Mouse (Mus musculus) kidney, adult 18-20 months (tissue): ENCODE data around the gene Ralgapa2.

Experiments used
- DNase-seq: peaks from one replicate; pipeline ENCODE4 v3.0.0; 2021

Ralgapa2 gene

DNA sequence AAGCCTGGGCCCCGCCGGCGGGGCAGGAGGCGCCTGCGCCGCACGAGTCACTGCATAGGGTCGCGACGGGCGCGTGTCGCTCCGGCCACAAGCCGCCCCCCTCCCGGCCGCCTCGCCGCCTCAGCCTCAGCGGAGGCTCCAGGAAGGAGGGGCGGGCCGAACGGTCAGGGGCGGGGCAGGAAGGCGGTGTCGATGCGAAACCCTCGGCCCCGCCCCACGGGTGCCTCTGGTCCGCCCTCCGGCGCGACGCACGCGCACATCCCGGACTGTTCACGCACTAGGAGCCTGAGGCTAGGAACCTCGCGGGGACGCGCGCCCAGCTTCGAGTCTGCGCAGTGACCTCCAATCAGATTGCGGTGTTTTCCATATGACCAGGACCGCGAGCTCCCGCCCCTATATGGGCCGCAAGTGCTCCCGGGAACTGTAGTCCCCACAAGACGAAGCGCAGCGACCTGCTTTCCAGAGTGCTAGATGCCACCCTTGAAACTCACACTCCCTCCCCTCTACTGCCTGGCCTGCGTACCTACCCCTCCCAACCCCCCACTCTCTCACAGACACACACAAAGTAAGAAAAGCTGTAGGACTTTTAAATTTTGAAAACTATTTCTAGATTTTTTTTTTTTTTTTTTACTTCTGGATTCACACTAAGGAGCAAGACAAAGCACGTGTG, at the start of gene Ralgapa2:
Gene Ralgapa2, minus strand, starts transcription at position 434 of the 670 bp plus-strand sequence.
- DNase-seq: peak; percentile 99

DNA sequence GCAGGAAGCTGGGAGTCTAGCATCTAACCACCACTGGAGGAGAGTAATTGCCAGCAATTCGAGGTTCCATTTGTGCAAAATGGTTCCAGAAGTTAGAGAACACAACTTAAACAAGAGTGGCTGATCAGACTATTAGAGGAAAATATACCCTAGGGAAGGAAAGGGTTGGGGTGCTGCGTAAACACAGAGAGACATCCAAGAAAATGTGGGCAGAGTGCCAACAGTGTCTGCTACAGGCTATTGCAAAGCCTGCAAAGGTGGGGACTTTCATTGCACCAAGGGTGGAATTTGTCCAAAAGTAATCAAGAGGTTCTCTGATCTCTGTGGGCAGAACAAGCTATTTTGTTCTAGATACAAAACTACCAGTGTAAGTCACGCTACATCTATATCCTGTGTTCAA, 49.4 kb upstream of the Ralgapa2 start:
- DNase-seq: no peak

DNA sequence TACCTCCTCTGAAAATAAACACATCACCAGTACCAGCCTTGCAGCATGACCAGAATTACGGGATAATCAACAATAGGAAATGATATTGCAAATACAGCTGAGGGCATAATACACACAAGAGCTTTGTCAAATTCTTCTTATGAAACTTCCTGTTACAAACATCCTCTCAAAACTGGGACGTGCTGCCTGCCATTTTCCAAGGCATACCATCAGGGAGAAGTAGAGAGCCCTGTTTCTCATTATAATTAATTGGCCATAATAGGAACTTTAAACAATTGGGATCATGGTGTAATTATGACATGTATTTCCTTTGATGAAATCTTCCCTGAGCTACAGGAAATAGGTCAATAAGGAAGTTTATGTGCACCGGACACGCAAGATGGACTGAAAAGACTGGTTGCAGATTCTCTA, 48.5 kb upstream of the Ralgapa2 start:
- no peak for DNase-seq

DNA sequence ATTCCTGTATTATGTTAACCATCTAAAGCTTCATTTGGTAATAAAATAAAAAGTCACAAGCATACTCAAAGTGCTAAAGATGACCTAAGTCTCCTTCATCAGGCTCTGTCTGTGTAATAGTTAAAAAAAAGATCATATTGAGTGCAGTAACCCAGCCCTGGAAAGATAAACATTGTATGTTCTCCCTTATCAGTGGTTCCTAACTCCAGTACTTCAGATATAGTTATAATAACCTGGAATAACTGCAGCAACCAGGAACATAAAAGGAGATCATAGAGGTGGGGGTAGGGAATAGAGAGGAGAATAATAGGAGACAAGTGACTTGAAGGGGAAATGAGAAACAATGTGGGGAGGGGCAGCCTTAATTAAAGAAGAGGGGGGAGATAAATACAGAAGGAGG, 44.0 kb upstream of the Ralgapa2 start:
- DNase-seq: no peak

DNA sequence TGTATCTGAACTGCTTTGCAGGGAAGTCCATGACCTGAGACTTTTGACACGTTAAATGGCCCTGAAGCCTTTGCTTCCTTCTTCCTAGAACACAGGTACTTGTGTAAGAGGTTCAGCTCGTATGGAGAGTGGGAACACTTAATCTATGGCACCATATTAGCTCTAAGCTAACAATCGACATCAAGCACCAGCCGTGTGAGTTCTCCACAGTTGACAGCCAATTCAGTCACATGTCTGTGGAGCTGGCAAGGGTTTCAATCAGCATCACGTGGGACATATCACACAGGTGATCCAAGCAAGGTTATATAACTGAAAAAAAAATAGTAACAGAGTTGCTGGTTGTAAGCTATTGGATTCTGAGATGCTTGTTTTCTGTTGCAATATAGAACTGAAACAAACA, 43.2 kb upstream of the Ralgapa2 start:
- peak; percentile 42 for DNase-seq

DNA sequence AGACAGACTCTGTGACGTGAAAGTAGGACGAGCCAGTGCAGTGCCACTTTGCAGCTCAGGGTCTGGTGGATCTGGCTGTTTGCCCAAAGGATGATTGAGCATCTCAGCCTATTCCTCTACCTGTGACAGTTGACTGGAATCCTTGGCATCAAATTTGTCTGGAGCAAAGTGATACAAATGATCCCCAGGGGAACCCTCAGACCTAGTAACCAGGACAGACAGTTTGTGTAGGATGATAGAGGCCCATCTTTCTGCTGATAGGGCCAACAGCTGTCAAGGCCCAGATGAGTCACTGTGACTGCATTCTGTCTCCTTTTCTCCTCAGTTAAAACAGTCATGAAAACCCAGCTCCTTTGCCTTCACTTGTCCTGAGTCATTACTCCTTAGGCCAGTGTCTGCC, 41.6 kb upstream of the Ralgapa2 start:
- no peak for DNase-seq

DNA sequence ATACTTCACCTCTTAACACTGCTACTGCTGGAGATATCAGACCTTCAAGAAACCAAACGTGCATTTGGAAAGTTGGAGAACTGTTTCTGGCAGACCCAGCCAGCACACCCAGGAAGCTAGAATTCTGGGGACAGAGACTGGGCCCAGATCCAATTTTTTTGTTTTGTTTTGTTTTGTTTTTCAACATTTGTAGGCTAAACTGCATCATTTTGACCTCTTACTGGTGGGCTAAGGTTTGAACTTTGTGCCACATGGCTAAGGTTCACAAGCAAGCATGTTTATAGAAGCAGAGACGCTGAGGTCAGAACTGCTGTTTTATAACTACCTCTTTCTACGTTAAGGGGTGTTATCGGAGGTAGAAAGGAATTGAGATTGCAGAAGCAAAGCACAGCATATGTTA, 39.7 kb upstream of the Ralgapa2 start:
- no peak for DNase-seq

DNA sequence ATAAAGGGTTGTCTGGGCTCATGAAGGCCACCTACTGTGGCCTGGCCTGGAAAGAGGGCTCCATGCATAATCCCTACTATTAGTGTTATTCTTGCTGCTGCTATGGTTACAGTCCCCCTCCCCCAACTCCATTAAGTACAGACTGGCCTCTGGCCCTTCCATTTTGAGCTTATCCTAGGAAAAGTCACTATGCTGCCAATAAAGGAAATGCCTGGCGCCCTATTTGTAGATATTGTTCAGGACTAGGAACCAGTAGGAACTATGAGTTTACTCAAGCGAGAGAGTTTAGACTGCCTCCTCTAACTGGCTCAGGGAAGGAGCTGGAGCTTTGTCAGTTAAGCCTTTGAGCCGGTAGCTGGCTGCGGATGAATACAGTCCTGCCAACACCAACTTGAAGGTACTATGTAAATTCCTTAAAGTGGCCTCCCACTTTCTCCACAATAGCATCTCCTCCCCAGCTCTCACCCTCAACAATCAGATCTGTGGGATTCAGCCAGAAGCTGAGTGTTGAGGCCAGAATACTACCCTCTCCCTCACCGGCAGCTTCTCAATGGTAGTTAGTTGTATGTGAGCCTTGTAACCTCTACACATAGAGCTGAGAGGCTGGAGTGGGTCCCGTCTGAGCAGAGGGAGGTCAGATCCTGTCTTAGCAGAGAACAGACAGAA, 37.1 kb upstream of the Ralgapa2 start:
- no peak for DNase-seq

DNA sequence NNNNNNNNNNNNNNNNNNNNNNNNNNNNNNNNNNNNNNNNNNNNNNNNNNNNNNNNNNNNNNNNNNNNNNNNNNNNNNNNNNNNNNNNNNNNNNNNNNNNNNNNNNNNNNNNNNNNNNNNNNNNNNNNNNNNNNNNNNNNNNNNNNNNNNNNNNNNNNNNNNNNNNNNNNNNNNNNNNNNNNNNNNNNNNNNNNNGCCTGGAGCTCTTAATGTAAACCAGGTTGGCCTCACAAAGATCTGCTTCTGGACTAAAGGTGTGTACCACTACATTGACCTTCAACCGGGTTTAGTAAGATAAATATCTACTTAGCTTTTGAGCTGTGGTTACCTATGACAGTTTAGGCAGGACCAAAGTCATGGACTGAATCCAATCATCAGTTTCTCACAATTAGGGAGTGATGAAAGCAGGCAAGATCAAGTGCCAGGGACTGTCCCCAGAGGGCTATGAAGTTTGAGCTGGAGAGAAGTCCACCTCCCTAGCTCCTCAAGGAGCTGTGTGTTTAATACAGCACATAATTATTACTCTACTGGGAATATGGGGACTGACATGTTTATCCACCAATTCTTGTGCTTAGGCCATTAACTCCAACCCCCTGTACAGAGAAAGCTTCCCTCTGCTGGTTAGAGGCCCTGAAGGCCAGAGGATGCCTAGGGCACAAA, 32.1 kb upstream of the Ralgapa2 start:
- DNase-seq: no peak

DNA sequence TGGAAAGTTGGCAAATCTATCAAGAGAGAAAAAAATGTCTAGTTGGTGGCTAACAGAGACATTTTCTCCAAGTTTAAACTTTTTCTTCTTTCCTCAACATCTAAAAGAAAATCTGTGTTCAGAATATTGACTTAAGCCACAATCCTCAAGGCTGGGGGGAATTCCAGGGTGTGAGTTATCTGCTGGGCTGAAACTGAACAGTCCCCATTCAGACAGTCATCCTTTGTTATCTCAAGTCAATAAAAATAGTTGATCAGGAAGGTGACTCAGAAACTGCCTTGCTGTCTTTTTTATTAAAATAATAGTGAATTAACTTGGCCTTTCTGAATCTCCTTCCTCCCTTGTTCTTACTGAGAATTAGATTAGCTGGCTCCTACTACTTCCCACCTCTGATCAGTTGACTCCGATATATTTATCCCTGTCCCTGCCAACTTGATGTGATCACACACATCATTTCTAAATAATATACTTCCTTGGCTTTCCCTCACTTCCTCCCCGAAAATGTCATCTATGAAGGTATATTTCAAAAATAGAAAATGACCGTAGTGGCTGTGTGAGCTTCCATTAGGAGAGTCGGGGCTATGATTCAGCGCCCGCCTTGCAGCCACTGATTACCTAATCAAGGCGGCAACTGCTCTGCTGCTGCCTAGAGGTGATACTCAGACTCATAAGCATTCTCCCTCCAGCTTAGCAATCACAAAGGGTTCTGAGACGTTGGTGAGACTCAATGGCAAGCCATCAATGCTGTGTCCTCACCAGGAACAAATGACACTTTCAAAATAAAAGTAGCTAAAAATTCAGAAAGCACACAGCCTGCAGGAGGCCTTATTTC, 21.2 kb upstream of the Ralgapa2 start:
- DNase-seq: no peak

DNA sequence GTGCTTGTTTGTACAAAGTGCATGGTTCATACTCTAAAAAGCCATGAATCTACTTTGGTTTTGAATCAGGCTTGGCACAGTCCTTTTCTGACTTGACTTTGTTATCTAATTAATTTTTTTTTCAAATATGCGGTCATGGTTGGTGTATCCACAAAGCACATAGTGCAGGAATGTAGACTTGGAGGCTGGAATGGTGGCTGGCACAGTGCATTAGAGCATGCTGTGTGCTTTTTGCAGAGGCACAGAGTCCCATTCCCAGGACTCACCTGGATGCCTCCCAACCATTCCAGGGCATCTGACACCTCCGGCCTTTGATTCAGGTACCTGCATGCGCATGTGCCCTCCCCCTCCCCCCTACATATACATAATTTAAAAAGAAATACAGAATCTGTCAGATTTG, 20.3 kb upstream of the Ralgapa2 start:
- DNase-seq: no peak

DNA sequence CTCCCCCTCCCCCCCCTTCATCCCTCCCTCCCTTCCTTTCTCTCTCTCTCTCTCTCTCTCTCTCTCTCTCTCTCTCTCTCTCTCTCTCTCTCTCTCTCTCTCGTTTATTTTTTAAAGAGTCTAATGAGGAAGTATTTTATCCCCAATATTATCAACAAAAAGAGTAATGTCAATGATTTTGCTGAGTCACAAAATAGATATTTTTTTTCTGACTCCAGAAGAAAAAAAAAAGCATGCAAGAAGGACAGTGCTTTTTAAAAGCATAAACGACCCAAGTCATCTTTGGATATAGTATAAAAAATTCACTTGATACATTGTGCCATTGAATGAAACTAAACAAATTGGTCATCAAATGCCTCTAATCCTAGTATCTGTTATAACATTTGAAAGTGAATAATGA, 13.3 kb upstream of the Ralgapa2 start:
- DNase-seq: no peak

DNA sequence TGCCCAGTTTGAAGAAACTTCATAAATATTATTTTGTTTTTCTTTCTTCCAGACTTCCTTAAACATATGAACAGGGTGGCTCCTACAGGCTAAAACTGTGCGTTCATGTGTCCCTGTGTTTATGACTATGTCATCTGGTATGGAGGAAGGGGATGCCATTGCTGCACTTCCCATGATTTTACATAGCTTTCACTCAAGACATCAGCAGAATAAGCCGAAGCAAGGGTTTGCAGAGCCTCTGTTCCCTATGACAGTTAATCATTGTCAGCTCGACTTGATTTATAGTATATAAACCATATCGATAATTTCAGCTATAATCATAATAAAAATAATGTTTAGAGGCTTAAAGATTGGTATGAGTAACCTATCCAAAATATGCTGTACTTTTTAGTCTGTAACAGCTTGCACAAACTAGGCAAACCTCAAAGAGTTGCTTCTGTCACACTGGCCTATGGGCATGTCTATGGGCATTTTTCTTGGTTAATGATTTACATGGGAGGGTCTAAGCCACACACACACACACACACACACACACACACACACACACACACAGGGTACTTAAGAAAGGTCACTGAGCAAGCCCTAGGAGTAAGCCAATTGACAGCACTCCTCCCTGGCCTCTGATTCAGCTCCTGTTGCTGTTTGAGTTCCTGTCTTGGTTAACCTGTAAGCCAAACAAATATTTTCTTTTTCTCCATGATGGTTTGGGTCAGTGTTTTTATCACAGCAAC, 12.7 kb upstream of the Ralgapa2 start:
- DNase-seq: peak; percentile 50

DNA sequence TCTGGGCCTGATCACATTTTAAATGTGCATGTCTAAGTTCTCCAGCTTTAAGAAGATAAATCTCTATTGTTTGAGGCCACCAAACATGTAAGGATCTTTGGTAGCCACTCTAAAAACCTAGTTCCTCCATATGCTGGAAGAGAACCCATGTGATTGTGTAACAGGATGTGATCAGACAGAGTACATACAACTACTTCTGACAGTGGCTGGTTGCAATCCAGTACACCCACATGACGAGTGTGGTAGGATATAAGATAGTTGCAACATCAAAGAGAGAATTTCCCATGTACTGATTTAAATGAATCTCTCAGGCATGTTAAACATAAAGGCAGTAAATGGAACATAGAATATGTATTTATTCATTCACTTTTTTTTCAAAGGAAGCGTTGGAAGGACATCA, 4.8 kb upstream of the Ralgapa2 start:
- no peak for DNase-seq

DNA sequence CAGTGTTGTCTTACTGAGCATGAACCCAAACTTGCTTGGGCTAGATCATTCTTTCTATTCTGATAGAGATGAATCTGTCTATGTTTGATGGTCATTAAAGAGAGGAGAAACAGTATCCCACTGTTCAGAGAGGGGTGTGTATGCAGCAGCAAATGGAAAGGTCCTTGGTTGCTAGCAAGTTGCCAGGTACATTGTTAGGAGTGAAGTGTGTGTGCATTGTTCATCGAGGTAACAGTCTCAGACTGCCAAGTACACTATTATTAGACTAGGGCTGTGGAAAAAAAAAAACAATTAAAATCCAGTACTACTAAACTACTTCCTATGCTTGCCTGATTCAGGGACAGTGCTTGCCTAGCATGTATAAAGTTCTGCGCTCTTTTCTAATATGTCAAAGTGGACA, 2.9 kb upstream of the Ralgapa2 start:
- DNase-seq: no peak

DNA sequence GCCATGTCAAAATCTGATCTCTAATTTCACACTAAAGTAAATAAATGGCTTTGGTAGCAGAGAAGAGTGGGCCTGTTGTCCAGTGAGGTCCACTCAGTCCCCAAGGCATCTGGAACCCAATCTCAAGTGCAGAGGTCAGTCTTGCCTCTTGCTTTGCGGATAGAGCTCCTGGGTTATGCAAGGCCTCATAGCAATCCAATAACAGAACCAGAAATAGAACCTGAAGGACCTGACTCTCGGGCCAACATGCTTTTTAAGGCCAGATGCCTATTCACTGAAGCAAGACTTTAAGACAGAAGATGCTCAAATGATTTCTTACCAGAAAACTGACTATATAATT, 407 bp upstream of the Ralgapa2 start:
- DNase-seq: no peak

DNA sequence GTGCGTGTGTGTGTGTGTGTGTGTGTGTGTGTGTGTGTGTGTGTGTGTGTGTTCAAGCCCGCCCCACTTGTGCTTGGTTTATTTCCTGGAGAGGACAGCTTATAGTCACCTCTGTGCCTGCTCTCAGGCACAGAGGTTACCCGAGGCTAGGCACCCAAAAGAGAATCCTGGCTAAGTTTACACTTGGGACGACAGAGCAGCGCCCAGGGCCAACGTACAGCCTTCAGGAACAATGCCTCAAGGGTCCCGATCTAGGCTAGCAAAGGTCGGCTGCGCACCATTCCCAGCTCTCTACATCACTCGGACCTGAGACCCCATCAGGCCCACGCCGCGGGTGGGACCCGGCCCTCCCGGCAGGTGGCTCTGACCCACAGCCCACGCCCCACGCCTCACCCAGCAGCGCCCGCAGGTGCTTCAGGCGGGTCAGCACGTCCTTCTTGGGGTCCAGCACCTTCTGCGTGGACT, 711 bp downstream of the Ralgapa2 start:
- DNase-seq: no peak

DNA sequence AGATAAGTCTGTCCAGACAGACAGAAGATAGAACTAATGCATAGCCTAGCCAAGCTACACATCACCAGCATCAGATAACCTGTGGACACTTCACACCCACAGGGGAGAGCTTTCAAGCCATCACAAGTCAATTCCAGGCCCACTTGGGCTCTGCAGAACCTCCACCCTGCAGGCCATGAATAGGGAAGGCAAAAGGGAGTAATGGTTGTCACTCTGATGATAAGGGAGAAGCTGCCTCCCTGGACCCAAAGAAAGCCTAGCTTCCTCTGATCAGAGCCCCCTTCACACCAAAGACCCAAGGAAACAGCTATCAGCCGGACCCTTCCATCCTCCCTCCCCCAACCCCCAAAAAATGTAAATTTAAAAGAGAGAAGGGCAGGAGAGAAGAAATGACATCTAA, 1.4 kb downstream of the Ralgapa2 start:
- DNase-seq: no peak

DNA sequence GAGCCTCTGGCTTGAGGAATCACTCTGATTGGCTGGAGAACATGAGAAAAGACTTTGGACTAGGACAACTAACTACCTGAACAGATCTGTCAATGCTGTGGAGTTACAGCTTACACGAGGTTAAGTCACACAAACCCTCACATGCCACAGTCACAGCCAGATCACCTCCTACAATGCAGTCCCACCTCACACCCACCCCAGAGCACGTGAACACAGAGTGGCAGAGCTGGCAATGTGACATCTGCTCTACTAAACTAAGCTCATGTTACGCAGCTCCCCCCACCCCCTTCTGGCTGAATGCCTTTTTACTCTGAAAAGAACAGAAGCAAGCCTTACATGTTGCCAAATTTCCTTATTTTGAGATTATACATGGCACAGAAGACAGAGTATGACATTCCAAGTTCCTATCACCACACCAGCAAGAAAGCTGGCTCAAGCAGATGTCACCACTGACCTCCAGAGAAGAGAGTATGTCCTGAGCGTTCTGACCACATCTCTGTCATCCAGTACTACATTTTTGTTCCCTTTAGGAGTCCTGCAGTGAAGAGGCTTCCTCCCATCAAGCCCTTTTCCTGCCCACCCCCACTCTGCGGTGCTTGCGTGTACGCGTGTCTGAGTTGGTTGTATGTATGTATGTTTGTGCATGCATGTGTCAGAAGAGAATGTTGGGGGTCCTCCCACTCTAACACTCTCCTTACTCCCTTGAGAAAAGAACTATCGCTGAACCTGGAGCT, 9.4 kb downstream of the Ralgapa2 start:
- peak; percentile 54 for DNase-seq

DNA sequence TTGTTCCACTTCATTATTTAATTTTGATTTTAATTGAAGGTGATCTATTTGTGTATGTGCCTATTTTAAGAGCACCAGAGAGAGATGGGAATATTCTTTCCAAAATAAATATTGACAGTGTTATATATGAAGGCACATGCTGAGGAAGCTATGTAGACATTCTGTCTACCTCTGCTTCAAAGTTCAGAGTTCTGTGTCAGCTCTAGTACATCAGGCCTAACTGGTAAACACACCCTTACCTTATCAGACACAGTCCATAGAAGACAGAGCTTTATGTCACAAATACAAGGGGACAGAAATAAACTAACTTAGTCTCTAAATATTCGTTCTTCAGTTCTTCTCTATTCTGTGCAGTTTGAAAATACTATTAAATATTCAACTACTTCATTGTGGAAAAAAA, 12.1 kb downstream of the Ralgapa2 start:
- no peak for DNase-seq

DNA sequence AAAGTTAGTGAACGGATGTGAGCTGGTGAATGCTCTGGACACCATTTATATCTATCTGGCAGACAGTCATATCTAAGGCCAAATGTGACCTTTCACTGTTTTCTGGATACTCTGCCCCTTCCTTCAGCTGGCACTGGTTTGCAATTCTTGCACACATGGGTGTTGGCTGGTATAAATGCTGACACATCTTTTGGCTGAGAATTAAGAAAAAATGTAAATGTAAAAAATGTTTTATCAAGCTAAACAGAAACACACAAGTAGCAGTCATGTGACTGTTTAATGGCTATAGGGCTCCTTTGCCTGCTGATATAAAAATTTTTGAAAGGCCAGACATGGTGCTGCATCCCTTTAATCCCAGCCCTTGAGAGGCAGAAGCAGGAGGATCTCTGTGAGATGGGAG, 13.0 kb downstream of the Ralgapa2 start:
- DNase-seq: no peak

DNA sequence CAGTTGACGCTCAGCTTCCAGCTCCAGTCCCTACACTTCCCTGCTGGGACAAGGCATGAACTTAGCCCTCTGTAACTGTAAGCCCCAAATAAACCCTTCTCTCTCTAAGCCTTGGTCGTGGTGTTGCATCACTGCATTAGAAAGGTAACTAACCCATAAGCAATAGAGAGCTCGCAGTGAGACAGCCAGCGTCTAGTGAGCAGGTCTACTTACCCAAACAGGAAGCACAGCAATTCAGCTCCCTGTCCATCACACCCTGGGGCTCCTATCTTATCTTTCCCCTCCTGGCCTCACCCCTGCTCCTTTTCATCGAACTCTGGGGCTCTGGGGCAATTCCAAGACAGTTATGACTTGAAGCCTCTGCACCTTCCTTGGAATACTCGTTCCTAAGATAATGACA, 13.8 kb downstream of the Ralgapa2 start:
- DNase-seq: no peak
